ENCODE assay signal across 1 mouse cellular context in genomic region chr6:91157237-91157570, GRCm38 (mm10).
TF ChIP-seq lines count a peak whose summit lies in the region.

No protein-coding gene starts in this region.

TF ChIP-seq in MEL, 35 proteins besides CTCF, POLR2A, EP300 and RAD21 (continued from another document):
- no peak for TF ChIP-seq ZC3H11A (IDR thresholded peaks at IDR 0.05; ENCODE audit: low read depth, low read length)
- no peak for TF ChIP-seq MYC (IDR thresholded peaks at IDR 0.05; ENCODE audit: low read depth, low read length)
- no peak for TF ChIP-seq MEF2A (IDR thresholded peaks at IDR 0.05; ENCODE audit: extremely low read depth, insufficient replicate concordance, low read depth, low read length, poor library complexity, severe bottlenecking)
- no peak for TF ChIP-seq MAFK (IDR thresholded peaks at IDR 0.05; ENCODE audit: borderline replicate concordance, low read depth, low read length)
- no peak for TF ChIP-seq ETS1 (IDR thresholded peaks at IDR 0.05; ENCODE audit: low read depth, low read length)
- no peak for TF ChIP-seq ZKSCAN1 (IDR thresholded peaks at IDR 0.05; ENCODE audit: low read depth, low read length)
- no peak for TF ChIP-seq TCF12 (IDR thresholded peaks at IDR 0.05; ENCODE audit: low read depth, low read length)
- TF ChIP-seq SIN3A (IDR thresholded peaks at IDR 0.05; ENCODE audit: low read length): no peak
- no peak for TF ChIP-seq NELFE (IDR thresholded peaks at IDR 0.05; ENCODE audit: low read depth, low read length)
- TF ChIP-seq ZNF384 (IDR thresholded peaks at IDR 0.05; ENCODE audit: low read depth, low read length): no peak
- no peak for TF ChIP-seq ELF1 (IDR thresholded peaks at IDR 0.05; ENCODE audit: low read depth, low read length)
- no peak for TF ChIP-seq ZMIZ1 (IDR thresholded peaks at IDR 0.05; ENCODE audit: low read depth, low read length)
